Mouse (Mus musculus) adrenal gland, adult 10 weeks (tissue): ENCODE results near the gene Kdr. TPM values are rescaled to one million over a fixed set of nuclear protein-coding genes. Genes with fewer than 3 reads are reported as not detected.

Source experiments
- polyA plus RNA-seq: library from polyadenylated mRNA; stranded (reverse); fragments of 350-450 nt; fragmentation: Illumina TruSeq; extraction: RNeasy Lipid Tissue Mini Kit (QIAGEN cat#74804); gene quantifications from one replicate; pipeline ENCODE4 v1.2.3, GENCODE M21; 2014; ENCODE audit warnings: low read depth, low replicate concordance

Kdr gene
- 109 TPM for polyA plus RNA-seq

GRCm38 (mm10) chr5:75978374-75979100, at the start of gene Kdr:
Kdr (minus strand) TSS chr5:75978458.

Other genes with a start within 250 kb of the Kdr start
- 37.0 TPM for gene Srd5a3, start 161.8 kb upstream of the Kdr start, polyA plus RNA-seq
- 122 TPM for gene Tmem165, start 205.4 kb upstream of the Kdr start, polyA plus RNA-seq